Mouse (Mus musculus) forebrain, embryonic 14.5 days (tissue): ENCODE results near the gene Krt75. TPM values are rescaled to one million over a fixed set of nuclear protein-coding genes. Genes with fewer than 3 reads are reported as not detected.

ENCODE experiments used
- ATAC-seq: fragments of 200-750 bp; cut with Nextera tagmentation; 2 replicates; pipeline ENCODE4 v1.8.0; 2017; ENCODE audit warnings: mild to moderate bottlenecking, moderate library complexity
- DNase-seq: peaks from one replicate; pipeline ENCODE4 v3.0.0-alpha.2; 2015; ENCODE audit warnings: low spot score
- H3K27ac ChIP-seq: fragments of 300-500 bp; sonication (generic); 2 replicates; pipeline ENCODE4 v1.5.1; 2014; ENCODE audit warnings: low read depth, mild to moderate bottlenecking, control low read depth, low read length, moderate library complexity
- H3K27me3 ChIP-seq: fragments of 300-500 bp; sonication (generic); replicated peaks from 2 replicates; pipeline ENCODE4 v1.6.1; 2014; ENCODE audit warnings: low read length, control low read depth, mixed read lengths; ENCODE audit not compliant: control insufficient read depth, insufficient read depth
- H3K36me3 ChIP-seq: fragments of 300-500 bp; sonication (generic); 2 replicates; pipeline ENCODE4 v1.6.1; 2014; ENCODE audit warnings: low read length, control low read depth; ENCODE audit not compliant: control insufficient read depth, insufficient read depth
- H3K4me1 ChIP-seq: fragments of 300-500 bp; sonication (generic); 2 replicates; pipeline ENCODE4 v1.6.1; 2014; ENCODE audit warnings: antibody characterized with exemption, low read length, control low read depth; ENCODE audit not compliant: control insufficient read depth, insufficient read depth
- H3K4me2 ChIP-seq: fragments of 300-500 bp; sonication (generic); 2 replicates; pipeline ENCODE4 v1.6.1; 2014; ENCODE audit warnings: mild to moderate bottlenecking, control low read depth, low read length
- H3K4me3 ChIP-seq: fragments of 300-500 bp; sonication (generic); 2 replicates; pipeline ENCODE4 v1.5.1; 2014; ENCODE audit warnings: low read depth, low read length, control low read depth
- H3K9ac ChIP-seq: fragments of 300-500 bp; sonication (generic); 2 replicates; pipeline ENCODE4 v1.6.1; 2014; ENCODE audit warnings: mild to moderate bottlenecking, low read length, control low read depth, moderate library complexity
- H3K9me3 ChIP-seq: fragments of 300-500 bp; sonication (generic); replicated peaks from 2 replicates; pipeline ENCODE4 v1.6.1; 2016; ENCODE audit warnings: low read length, control low read depth, mixed read lengths; ENCODE audit not compliant: control insufficient read depth
- WGBS: fragments of 180-500 bp; shearing (Covaris S2); extraction: QIAGEN DNeasy Blood & Tissue Kit; methylation state at CpG from one replicate; pipeline ENCODE4 v1.1.7; 2014; 5-methylcytosine and 5-hydroxymethylcytosine counted together
- polyA plus RNA-seq: library from polyadenylated mRNA; unstranded; fragments of >200 nt; fragmentation: Nextera tagmentation; extraction: Ambion mirVana; gene quantifications from 2 replicates; pipeline ENCODE4 v1.2.1, GENCODE M21; 2014

Krt75 gene
- polyA plus RNA-seq, 1 experiment from 2014 or later, result not detected

DNA sequence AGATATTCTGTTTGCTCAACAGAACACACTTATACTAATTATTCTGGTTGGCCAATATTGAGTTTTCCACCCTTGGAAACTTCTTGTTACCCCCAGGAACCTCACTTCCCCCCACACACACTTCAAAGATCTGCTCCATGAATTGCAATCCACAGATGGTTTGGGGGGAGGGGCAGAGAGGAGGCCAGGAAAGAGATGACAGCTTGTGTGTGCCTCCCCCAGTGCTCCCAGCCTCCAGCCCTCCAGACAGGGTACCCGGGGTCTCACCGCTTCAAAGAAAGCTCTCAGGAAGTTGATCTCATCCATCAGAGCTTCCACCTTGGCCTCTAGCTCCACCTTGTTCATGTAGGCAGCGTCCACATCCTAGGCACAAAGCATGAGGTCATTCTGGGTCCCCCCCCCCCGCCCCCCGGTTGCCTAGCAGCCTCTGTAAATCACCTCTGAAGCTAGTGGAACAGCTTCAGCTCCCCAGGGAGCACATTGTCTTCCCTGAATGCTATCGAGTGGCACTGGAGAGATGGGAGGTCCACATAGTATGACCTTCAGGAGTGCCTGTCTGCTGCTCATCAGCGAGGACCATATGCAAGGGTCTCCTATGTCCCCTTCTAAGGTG is 15.6 kb downstream of the Krt75 start:
- ATAC-seq (no peak), DNase-seq (no peak)
- H3K4me3 ChIP-seq, result no peak overlapping the region
- H3K4me1 ChIP-seq, result peaks cover 4% of the 10 kb centered on the region; the same call in 1 of the 2 replicates
- H3K4me2 ChIP-seq, result no peak overlapping the region
- WGBS, result 10% methylated on average over 7 of the region's 7 CpGs
- H3K36me3 ChIP-seq, result no peaks in the 10 kb centered on the region
- no peaks in the 10 kb centered on the region for H3K27me3 ChIP-seq
- H3K9ac ChIP-seq, result no peak overlapping the region
- no peaks in the 10 kb centered on the region for H3K9me3 ChIP-seq
- no peak overlapping the region for H3K27ac ChIP-seq

DNA sequence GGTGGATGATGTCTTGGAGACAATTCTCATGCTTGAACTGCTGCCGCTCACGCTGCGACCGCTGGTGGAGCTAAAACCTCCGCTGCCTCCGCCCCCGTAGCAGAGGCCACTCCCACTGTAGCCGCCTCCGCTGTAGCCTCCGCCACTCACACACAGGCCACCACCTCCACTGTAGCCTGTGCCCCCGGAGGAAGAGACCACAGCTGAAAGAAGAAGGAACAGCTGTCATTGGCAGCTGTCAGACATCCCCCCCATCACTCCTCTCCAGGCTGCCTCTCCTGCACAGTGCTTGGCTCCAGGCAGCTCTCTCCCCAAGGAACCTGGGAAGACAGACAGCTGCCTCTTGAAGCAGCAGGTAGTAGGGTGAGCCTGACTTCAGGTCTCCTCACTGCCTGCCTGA is 20.5 kb downstream of the Krt75 start:
- Histone ChIP-seq H3K4me1 (peaks cover 6% of the 10 kb centered on the region), H3K4me3 (no peak overlapping the region), H3K27ac (no peak overlapping the region), H3K9ac (no peak overlapping the region; the same call in 1 of the 2 replicates), H3K36me3 (no peaks in the 10 kb centered on the region), H3K4me2 (peak overlapping the region; percentile 37), H3K9me3 (no peaks in the 10 kb centered on the region), H3K27me3 (no peaks in the 10 kb centered on the region)
- DNase-seq (peak; percentile 52), ATAC-seq (peak; percentile 63)
- WGBS, result 2% methylated on average over 11 of the region's 11 CpGs

DNA sequence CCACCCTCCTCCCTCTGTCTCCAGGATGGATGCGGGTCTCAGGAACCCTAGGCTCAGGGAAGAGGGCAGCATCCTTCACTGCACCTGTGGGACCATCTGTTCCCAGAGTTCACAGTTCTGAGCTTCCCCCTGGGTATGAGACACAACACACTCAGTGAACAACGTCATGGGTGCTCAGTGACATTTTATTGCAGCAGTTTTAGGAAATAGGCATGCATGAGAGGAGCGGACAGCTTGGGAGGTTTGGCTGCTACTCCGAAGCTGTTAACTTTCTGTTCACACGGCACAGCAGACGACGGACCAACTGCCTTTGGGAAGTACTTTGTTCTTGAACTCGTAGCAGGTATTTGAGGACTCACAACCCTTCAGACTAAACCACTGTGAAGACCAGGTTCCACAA is 21.5 kb downstream of the Krt75 start:
- WGBS, result 83% methylated on average over 8 of the region's 8 CpGs
- no peak for DNase-seq
- H3K4me1 ChIP-seq, result peaks cover 3% of the 10 kb centered on the region
- H3K4me3 ChIP-seq, result no peak overlapping the region
- no peaks in the 10 kb centered on the region for H3K27me3 ChIP-seq
- H3K4me2 ChIP-seq, result no peak overlapping the region
- H3K27ac ChIP-seq, result no peak overlapping the region
- no peaks in the 10 kb centered on the region for H3K36me3 ChIP-seq
- no peak overlapping the region for H3K9ac ChIP-seq
- H3K9me3 ChIP-seq, result no peaks in the 10 kb centered on the region
- no peak for ATAC-seq

DNA sequence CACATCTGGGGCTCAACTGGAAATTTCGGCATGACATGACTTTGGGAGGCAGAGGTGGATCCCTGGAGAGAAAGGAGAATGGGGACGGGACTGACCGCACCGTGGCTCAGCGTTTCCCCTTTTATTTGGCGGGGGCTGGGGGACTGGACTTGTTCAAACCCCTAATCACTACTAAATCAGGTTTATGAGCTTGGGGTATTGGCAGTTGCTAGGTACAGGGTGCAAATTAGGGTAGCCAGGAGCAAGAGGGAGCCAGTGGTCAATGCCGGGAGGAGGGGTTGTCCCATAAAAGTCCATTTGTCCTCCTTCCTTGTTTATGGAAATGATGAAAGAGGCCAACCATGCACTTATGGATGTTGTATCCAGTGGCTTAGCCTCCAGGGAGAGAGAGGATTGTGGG is 23.1 kb downstream of the Krt75 start, which contains the start of gene Krt82:
Krt82 (minus strand) TSS at position 101 of the 400 bp plus-strand sequence.
- 82% methylated on average over 7 of the region's 7 CpGs for WGBS
- no peaks in the 10 kb centered on the region for H3K27me3 ChIP-seq
- DNase-seq (no peak), ATAC-seq (no peak)
- H3K4me1 ChIP-seq, result peaks cover 3% of the 10 kb centered on the region
- no peak within 1 kb of the TSS for H3K9ac ChIP-seq
- no peak within 1 kb of the TSS for H3K4me3 ChIP-seq
- no peak within 1 kb of the TSS for H3K4me2 ChIP-seq
- no peaks in the 10 kb centered on the region for H3K9me3 ChIP-seq
- no peak within 1 kb of the TSS for H3K27ac ChIP-seq
- H3K36me3 ChIP-seq, result no peaks in the 10 kb centered on the region

DNA sequence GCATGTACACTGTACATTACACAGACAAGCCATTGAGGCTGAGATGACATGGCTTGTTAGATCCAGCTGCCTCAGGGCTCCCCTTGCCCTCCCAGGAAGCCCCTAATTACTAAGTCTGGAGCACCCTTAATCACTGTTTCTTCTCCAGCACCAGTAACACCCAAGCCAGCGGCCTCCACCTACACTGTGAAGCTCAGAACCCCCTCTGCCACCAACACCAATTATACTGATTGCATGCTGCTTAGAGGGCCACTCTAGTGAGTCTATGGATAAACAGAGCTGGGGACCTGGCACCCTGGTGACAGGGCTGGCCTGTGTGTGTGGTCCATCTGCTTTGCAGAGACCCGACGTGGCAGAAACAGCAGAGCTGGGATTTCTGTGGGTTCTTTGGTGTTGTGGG is 29.2 kb downstream of the Krt75 start:
- Histone ChIP-seq H3K4me1 (no peaks in the 10 kb centered on the region), H3K27me3 (no peaks in the 10 kb centered on the region), H3K9ac (no peak overlapping the region), H3K27ac (no peak overlapping the region), H3K4me2 (no peak overlapping the region), H3K4me3 (no peak overlapping the region), H3K9me3 (no peaks in the 10 kb centered on the region), H3K36me3 (no peaks in the 10 kb centered on the region)
- 58% methylated on average over 3 of the region's 3 CpGs for WGBS
- DNase-seq, result no peak
- ATAC-seq, result no peak

DNA sequence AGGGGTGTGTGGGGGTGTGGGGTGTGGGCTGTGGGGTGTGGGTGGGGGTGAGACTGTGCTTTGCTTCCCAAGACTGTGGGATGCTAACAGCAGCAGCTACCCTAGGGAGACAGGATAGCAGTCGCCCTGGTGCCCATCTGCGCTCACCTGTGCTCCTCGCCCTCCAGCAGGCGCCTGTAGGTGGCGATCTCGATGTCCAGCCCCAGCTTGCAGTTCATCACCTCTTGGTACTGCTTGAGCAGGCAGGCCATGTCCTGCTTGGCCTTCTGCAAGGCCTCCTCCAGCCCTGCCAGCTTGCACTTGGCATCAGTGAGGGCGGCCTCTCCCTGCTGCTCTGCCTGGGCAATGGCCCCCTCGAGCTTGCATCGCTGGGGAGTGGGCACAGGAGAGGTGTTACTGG is 31.2 kb downstream of the Krt75 start:
- Histone ChIP-seq H3K4me2 (no peak overlapping the region), H3K27me3 (no peaks in the 10 kb centered on the region), H3K27ac (no peak overlapping the region), H3K9ac (no peak overlapping the region), H3K36me3 (no peaks in the 10 kb centered on the region), H3K9me3 (no peaks in the 10 kb centered on the region), H3K4me1 (no peaks in the 10 kb centered on the region), H3K4me3 (no peak overlapping the region)
- DNase-seq, result no peak
- ATAC-seq, result no peak
- WGBS, result 51% methylated on average over 8 of the region's 9 CpGs

DNA sequence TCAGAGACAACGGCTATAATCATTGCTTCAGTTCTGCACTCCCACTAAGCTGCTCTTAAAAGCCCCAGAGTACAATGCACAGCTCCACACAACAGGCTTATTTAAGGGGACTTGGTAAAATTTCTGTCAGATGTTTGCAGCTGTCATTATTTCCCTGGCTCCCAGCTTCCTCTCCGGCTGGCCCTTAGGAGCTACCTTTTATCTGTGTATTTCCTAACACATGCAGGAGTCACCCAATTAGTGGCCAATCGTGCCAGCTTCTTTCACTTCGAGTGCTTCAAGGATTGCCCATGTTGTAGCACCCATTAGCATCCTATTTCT is 35.2 kb downstream of the Krt75 start:
- Histone ChIP-seq H3K27me3 (no peaks in the 10 kb centered on the region), H3K4me1 (no peaks in the 10 kb centered on the region), H3K36me3 (no peaks in the 10 kb centered on the region), H3K4me3 (no peak overlapping the region), H3K9ac (no peak overlapping the region), H3K9me3 (no peaks in the 10 kb centered on the region), H3K4me2 (no peak overlapping the region), H3K27ac (no peak overlapping the region)
- ATAC-seq, result no peak
- WGBS, result 44% methylated on average over 4 of the region's 4 CpGs
- DNase-seq, result no peak

DNA sequence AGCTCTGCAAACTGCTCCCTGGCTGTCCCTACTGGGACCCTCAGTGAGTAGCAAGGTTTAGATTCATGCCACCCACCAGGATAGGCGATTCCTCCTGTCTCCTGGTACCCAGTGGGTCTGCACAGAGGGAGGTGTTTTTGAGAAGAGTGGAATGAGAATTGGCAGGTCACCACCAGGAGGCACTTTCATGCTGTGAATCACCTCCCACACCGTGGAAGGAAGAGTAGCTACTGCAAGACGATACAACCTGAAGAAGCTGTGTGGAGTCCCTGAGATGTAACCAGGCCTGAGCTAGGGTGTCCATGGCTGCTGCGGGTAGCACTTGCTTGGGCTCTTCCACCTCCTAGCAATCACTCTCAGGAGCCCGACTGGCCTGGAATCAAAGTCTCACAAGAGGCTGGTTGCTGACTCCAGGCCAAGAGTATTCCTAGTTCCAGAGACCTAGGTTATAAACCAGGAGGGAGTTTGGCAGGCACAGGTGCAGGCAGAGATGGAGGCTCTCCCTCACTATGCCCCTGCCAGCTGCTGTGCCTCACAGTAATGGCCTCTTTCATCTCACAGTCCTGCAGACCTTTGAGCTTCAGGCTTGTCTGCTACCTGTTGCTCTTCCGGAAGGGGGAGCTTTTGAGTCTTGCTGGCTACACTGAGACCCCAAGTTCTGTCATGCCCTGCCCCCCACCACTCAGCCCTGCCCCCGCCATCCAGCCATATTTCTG is 35.7 kb downstream of the Krt75 start:
- ATAC-seq (no peak), DNase-seq (no peak)
- no peak overlapping the region for H3K4me3 ChIP-seq
- no peaks in the 10 kb centered on the region for H3K36me3 ChIP-seq
- H3K27me3 ChIP-seq, result no peaks in the 10 kb centered on the region
- H3K4me1 ChIP-seq, result no peaks in the 10 kb centered on the region
- no peak overlapping the region for H3K27ac ChIP-seq
- WGBS, result 40% methylated on average over 7 of the region's 7 CpGs
- no peak overlapping the region for H3K4me2 ChIP-seq
- H3K9ac ChIP-seq, result no peak overlapping the region
- no peaks in the 10 kb centered on the region for H3K9me3 ChIP-seq

DNA sequence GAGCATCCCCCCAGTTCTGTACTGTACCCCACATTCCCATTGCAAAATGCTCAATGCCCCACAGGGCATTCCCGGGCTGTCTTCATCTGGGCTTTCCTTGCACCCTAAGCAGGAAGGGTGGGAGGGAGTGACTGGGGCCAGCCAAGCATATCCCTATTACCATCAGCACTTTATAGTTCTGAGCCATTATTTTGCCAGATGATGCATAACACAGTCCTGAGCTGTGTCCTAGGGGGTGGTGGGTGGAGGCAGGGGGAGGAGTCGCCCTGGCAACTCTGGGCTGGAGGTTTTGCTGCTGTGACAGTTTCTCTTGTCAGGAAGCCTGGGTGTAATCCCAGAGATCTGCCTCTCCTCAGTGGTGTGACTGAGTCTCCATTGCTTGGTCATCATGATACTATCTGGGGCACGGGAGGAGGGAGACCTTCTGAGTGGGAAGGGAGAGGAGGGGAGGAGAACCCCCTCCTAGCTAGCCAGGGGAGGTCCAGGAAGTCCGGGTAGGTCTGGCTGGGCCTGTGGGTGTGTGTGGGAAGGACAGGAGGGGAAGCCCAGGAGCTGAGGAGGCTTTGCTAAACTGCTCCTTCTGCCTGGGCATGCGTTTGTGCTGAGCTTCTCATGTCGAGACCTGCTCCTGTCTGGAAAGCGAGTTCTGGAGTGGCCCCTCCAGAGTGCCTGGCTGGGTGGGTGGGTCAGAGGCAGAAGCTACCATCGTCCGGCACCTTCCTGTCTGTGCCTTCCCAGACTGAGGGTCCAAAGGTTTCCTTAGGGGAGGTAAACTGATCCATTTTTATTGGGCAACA is 37.5 kb downstream of the Krt75 start:
- Histone ChIP-seq H3K9me3 (no peaks in the 10 kb centered on the region), H3K4me1 (no peaks in the 10 kb centered on the region), H3K4me2 (no peak overlapping the region), H3K27ac (no peak overlapping the region), H3K36me3 (no peaks in the 10 kb centered on the region), H3K27me3 (no peaks in the 10 kb centered on the region), H3K4me3 (no peak overlapping the region), H3K9ac (no peak overlapping the region)
- DNase-seq (no peak), ATAC-seq (no peak)
- 82% methylated on average over 9 of the region's 9 CpGs for WGBS
